Mouse (Mus musculus): ENCODE measurements around the gene Nckap5l. TPM values are rescaled to one million over a fixed set of nuclear protein-coding genes. Genes with fewer than 3 reads are reported as not detected.

Nckap5l gene
- total RNA-seq, 2 experiments from 2014 or later = 1.6 to 1.9 TPM

DNA sequence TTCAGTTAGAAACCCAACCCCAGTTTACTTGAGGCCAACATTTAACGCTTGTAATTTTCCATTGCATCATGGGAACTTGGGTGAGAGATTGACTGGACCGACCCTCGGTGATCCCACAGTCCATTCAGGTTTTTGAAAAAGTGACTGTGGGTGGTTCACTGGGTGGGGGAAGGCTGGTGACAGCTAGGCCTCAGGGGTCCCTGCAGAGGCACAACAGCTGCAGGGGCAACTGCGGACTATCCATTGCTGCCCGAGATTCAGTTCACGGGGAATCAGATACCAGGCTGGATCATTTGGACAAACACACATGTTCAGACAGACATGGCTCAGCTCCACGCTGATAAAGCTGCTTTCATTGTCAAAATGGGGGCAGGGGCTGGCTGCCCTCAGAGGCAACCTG is 26.0 kb downstream of the Nckap5l start:
- DNase-seq (ENCODE audit: low spot score) = no peak

DNA sequence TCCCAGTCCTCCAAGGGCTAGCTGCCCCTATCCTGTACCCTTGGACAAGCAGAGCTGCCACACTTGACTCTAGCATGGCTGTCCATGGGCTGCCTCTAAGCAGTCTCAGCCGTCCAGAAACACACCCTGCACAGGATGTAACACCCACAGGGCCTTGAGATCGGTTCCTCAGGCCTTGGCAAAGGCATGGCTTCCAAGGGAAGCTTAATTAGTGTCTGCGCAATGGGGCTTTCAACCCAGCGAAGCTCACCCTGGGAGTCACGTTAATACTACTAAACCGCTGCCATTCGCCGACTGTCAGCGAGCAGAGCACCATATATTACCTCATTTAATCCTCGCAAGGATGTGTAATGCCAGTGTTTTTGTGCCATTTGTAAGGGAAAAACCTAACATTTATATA is 26.5 kb downstream of the Nckap5l start:
- DNase-seq (ENCODE audit: low spot score) = no peak

DNA sequence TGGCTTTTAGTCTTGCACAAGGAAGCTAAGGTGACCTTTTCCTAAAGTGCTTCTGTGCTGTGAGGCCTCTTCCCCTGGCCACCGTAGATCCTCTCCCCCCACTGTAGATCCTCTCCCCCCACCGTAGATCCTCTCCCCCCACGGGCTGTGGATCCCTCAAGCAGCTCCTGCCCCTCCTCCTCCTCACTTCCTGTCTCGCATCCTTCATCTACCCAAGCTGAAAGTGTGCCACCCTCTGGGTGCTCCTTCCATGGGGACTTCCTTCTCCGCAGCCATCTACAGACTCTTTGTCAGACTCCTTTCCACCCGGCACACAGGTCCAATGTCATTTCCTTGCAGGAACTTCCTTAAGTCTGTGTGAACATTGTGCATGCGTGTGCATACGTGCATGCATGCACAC is 27.2 kb downstream of the Nckap5l start:
- DNase-seq (ENCODE audit: low spot score) = no peak

DNA sequence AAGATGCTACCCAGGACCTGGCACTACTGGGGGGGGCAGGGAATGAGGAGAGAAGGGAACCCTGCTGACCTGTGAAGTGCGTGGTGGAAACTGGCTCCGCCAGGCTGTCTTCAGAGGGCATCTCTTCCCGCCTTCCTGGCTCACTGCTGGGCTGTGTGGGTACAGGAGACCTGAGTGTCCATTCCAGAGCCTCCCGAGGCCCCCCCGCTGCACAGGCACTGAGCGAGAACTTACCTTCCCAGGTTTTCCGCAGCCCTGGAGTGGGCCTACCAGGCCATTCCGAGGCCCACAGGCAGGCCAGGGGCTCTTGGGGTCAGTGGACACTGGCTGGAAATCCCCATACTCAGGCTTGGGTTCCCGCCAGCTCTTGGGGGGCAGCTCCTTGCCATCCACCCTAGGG is 33.7 kb downstream of the Nckap5l start:
- DNase-seq (ENCODE audit: low spot score) = no peak

DNA sequence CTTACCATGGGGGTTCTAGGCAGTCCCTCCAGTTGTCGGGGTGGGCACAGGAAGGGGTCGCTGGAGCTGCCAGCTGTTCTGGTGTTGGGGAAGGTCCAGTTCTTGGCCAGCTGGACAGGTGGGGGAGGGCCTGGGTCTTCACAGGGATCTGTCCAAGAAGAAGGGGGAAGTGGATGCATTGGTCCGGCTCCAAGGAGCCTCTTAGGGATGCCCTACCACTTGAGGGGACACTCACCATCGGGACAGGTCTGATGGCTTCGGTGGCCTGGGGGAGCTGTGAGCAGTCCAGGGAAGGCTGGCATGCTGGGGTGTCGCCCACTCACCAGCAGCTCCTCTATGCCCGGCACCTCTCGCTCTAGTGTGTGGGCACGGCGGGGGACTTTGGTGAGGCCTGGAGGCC is 34.4 kb downstream of the Nckap5l start:
- no peak for DNase-seq (ENCODE audit: low spot score)

DNA sequence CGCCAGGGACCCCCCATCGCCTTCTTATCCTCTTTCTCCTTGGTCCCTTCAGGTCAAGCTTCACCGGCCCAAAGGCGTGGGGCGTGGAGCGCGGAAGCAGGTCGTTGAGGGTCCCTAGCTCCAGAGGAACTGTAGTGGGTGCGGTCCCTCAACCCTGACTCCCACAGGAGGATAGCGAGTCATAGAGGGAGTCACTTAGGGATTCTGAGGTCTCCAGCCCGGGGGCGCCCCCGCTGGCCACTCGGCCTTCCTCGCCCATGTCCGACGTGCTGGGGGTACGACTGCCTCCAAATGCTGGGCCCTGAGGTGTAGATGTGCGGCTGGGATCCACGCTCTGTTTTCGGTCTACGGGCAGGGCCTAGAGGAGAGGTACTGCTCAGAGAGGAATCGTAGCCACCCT is 35.0 kb downstream of the Nckap5l start:
- no peak for DNase-seq (ENCODE audit: low spot score)

DNA sequence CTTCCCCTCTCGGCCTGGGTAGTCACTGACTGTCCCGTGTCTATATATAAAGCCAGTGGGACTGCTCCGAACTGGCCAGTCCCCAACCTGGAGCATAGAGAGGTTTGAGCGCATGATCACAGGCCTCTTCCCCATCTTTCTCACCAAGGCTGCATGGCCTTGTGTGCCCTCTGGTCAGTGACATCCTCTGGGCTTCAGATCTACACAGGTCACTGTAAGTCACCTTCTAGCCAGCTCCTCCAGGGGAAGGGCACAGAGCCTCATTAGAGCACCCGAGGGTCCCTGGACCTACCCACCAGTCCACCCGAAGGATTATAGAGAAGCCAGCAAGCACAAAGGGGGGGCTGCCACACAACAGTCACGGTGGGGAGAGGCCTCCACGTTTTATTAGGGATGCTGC is 35.9 kb downstream of the Nckap5l start:
- no peak for DNase-seq (ENCODE audit: low spot score)

DNA sequence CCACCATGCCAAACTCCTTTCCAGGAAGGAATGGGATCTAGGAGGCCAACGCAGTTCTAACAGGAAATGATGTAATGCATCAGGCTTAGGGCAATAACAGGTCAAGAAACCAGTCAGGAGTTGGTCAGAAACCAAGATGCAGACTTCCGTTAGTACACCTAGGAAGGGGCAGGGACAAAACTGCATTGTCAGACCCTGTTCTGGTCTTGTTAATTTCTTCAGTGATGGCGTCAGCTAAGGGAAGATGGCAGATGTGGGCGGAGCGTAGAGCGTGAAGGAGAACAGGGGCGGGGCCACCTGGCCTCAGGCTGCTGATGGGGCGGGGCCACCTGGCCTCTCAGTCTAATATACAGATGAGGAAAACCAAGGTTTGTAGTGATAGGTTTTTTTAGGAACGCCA is 36.4 kb downstream of the Nckap5l start:
- no peak for DNase-seq (ENCODE audit: low spot score)

DNA sequence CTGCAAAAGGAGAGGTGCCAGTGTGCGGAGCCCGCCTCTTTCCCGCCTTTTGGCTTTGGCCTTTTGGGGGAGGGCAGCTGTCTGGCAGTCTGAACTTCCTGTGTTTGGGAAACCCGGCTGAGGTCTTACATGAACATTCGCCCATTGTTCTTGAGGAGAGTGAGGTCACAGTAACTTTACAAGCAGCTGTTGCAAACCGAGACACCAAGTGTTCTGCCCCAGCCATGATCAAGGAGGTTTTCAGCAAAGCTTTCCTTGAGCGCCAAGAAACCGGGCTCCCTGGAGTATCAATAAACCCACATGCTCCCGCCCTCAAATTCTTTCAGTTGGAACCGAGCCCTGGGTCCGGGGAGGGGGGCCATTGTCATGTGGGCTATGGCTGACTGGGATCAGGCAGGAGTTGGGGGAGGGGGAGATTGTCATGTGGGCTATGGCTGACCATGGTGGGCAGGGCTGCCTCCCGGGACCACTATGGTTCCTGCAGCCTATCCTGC is 37.0 kb downstream of the Nckap5l start:
- peak; percentile 85 for DNase-seq (ENCODE audit: low spot score)

DNA sequence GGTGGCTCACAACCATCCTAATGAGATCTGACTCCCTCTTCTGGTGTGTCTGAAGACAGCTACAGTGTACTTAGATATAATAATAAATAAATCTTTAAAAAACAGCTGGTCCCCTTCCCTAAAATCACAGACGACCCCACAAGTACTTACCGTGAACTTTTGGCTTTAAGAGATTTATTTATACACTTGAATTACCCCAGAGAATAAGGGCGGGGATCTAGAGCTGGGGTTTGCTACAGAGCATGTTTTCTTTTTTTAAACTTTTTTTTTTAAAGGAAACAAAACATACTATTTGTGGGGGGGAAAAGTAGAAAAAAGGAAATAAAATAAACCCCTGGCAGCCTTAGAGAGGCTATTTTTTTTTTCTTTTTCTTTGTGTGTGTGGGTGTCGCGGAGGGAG is 37.4 kb downstream of the Nckap5l start:
- no peak for DNase-seq (ENCODE audit: low spot score)

DNA sequence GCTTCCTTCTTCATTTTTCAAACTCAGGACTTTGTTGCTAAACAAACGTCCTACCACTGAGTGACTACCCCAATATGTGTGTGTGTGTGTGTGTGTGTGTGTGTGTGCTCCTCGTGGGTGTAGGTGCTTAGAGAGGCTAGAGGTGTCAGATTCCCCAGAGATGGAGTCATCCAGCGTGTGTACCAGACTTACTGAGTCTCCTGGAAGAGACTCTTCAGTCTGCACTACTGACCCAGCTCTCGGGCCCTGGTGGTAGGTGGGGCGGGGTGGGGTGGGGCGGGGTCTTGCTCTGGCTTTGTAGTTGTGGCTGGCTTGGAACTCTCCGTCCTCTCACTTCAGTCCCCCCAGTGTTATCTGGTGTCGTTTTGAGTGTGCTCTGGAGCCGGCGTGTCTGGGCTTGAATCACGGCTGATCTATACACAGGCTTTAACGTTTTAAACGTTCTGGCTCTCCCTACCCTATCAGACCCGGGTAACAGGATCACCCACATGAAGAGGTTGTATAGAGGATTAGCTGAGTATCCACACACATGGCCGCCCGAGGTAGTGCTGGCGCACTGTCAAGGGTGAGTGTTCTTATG is 39.8 kb downstream of the Nckap5l start:
- no peak for DNase-seq (ENCODE audit: low spot score)

DNA sequence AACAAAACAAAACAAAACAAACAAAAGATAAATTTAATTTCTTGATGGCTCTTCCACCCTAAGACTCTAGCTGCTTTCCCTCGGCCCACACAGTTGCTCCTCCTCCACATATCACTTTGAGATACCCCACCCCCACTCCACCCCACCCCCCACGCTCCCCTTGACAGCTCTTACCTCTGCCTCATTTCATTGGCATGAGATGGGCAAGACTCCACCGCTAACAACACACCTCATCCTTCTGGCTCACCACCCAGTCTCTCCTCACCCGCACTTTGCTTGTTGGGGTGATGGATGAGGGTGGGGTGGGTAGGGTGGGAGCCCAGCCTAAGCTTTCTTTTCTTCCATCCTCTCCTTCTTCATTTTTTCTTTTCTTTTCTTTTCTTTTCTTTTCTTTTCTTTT is 40.6 kb downstream of the Nckap5l start:
- DNase-seq (ENCODE audit: low spot score) = no peak

DNA sequence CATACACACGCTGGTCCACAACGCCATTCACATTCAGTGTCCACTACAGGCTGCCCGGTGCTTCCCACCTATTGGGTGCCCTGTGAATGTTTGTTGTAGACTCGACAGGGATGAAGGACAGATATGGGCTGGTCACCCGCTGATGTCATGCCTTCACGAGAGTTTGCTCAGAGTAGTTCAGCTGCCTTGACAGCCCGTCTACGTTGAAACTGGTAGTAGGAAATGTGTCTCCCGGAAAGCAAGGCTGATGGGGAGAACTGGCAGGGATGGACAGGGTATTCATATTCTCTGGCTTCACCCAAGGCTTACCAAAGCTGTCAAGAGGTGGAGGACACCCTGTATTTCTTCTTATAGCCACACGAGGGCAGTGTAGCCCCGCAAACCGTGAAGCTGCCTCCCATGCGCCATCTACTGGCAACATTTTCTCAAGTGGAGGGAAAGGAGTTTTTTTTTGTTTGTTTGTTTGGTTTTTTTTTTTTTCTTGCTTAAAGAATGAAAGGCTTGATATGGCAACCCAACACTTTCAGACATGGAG is 41.1 kb downstream of the Nckap5l start:
- DNase-seq (ENCODE audit: low spot score) = peak; percentile 86

DNA sequence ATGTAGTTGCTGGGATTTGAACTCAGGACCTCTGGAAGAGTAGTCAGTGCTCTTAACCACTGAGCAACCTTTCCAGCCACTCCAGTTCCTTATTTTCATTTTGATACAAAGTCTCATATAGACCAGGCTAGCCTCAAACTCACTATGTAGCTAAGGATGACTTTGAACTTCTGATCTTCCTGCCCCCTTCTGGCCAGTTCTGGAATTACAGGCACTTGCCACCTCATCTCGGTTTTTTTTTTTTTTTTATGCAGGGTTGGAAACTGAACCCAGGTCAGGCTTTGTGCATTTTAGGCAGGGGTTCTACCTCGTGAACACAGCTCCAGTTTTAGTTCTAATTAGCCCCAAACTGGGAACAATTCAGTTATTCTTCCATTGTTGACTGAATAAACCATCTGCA is 41.8 kb downstream of the Nckap5l start:
- peak; percentile 48 for DNase-seq (ENCODE audit: low spot score)

DNA sequence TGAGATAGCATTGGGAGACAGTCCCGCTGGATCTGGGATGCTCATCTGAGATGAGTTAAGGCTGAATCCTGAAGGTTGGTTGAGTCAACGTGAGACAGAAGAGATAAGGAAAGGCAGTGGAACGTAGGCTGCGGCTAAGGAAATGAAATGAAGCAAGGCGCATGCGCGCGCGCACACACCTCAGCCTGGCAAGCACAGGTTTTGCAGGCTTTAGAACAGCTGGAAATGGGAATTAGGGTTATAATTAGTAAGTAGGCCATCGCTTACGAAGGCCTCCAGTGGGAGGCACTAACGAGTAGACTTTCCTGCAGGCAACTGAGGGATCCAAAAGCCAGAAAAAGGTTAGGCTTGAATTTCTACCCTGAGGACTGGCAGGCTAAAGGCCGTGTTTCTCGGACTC is 45.8 kb downstream of the Nckap5l start:
- DNase-seq (ENCODE audit: low spot score) = peak; percentile 30

DNA sequence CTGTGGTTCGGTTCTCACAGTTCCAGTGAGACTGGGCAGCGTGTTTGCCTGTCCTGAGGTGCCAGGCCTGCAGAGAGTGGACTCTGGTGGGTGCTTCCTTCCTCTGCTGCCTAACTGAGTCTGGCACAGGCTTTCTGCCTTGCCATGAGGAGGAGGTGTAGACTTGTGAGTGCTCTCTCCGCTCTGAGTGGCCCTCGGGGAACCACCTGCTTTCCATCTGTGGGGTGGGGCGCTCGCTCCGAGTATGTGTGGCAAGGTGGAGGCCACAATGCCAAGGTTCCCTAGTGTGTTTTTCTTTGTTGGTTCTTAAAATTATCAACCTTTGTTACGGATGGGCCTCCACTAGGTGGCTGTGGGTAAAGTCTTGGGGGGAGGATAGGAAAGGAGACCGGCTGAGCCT is 48.7 kb downstream of the Nckap5l start:
- no peak for DNase-seq (ENCODE audit: low spot score)

DNA sequence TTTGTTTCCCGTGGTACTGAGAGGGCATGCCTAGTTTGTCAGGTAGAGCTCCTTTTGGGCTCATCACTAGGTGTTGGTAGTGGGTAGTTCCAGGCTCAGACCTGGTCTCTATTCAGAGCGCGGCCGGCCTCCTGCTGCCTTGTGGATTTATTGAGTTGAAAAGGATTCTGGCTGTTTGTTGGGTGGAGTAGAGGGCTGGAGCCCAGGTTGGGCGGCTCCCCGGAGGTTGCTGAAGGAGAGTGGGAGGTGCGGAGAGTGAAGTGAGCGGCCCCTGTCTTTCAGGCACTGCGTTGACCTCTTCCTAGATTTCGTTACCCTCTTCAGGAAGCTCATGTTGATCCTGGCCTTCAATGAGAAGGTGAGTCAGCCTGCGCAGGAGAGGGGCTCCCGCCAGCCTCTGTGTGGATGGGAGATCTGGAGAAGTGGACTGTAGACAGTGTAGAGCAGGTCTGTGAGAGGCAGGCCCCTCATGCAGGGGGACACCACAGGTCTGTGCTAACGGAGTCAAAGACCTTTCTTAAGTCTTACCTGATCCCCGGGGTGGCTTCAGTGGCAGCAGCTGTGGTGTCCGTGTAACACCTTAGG is 50.5 kb downstream of the Nckap5l start:
- DNase-seq (ENCODE audit: low spot score) = no peak

DNA sequence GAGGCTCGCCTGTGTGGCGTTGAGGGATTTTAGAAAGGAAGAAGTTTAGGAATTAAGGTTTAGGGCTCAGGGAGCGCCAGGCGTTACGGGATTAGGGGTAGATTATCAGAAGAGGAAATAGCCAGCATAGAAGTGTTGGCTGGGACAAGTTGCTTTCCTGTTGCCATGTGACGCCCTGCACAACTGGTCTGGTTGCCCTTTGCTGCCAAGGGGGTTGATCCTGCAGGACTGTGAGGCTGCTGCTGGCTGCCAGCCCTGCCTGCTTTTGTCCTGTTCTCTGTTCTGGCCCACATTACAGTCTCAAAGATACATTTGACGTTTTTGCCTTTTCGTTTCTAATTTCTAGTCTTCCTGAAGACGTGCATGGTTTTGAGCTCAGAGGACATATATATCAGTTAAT is 52.4 kb downstream of the Nckap5l start:
- DNase-seq (ENCODE audit: low spot score) = peak; percentile 58

DNA sequence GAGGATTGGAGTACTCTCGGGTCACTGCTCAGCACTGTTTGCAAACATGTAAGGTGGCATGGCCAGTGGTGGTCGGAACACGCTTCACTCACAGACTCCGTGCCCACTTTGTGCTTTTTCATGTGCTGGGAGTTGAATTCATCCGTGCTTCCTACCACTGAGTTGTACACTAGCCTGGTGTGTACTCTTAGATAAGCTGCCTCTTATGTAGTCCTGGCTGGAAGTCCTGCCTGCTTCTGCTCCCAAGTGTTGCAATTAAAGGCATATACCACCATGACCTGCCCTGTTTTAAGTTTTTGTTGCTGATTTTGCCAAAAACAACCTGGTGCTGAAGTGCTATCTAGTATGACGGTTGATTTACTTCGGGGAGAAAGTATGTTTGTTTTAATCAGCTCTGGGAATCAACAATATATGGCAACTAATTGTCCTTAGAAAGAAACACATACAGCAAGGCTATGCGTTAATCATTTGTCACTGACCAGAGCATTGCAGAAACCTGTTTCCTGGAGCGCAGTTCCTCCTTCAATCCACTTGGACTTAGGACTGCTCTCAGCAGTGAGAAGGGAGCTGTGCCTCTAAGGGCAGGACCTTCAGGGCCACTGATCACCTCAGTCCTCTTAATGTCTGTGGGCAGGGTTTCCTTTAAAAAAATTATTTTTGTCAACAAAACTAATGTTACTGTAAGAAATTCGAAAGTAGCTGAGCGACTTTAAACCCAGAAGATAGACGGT is 54.2 kb downstream of the Nckap5l start:
- DNase-seq (ENCODE audit: low spot score) = no peak

DNA sequence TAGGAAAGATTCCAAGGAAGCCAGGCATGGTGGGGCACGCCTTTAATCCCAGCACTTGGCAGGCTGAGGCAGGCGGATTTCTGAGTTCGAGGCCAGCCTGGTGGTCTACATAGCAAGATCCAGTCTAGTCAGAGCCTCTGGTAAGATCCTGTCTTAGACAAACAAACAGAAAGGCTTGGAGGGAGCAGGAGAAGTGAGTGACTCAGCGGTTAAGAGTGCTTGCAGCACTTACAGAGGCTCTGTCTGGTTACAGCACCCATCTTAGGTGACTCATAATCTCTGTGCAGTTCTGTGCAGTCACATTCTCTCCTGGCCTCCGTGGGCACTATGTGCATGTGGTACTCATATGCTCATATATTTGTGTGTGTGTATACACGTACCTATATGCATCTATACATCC is 56.9 kb downstream of the Nckap5l start:
- no peak for DNase-seq (ENCODE audit: low spot score)

DNA sequence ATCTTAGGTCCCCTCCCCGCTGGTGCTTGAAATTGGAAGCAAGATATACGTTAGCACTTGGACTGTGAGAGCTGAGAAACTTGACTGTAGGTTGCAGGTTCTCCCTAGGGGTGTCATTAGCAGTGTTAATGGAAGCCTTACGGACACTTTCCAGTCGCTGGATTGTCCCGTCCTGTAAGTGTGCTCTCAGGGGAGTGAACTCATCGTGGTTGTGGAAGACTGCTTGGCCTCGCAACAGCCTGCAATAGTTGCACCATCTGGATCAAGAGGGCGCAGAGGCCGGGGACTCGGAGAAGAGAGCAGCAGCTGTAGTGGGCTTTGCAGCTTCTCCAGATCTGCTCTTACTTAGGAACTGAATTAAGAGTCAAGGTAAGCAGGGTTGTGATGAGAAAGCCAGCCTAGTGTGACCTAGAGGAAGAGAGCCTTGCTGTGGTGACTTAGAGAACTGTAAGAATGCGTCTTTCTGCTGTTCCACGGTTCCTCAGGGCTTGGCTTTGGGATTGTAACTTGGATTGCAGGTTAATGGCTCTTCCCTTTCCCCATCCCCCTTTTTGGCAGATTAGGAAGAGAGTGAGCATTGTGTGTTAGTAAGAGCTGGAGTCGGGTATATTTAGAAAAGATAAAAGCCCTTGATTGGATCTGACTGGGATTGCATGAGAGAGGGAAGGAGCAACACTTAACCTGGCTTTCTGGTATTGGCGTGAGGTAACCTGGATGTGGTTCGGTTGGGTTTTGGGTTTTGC is 57.9 kb downstream of the Nckap5l start:
- DNase-seq (ENCODE audit: low spot score) = peak; percentile 36

DNA sequence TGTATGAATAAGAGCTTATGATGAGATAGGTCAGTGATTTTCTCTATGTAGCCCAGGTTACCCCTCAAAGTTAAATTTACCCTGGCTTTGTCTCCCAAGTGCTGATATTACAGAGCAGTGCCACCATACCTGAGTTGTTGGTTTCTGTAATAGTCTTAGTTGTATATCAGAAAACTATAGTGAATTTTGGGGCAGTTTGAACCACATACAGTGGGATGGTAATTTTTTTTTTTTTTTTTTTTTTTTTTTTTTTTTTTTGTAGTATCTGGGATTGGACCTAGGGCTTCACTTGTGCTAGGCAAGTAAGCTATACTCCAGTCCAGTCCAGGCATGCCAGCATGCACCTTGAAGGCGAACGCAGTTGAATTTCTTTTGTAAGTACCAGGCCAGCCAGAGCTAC is 59.9 kb downstream of the Nckap5l start:
- DNase-seq (ENCODE audit: low spot score) = no peak

Measured in gastrocnemius, adult 18-20 months (tissue).